Mouse (Mus musculus) forebrain, embryonic 11.5 days (tissue): ENCODE results near the gene Ube2t. TPM values are rescaled to one million over a fixed set of nuclear protein-coding genes. Genes with fewer than 3 reads are reported as not detected.

Experiments
- ATAC-seq: fragments of 200-750 bp; cut with Nextera tagmentation; replicated peaks from 2 replicates; pipeline ENCODE4 v1.8.0; 2017; ENCODE audit warnings: moderate TSS enrichment; ENCODE audit not compliant: low FRiP score
- DNase-seq: peaks from one replicate; pipeline ENCODE4 v3.0.0-alpha.2; 2017; ENCODE audit warnings: low spot score
- H3K27ac ChIP-seq: fragments of 300-500 bp; sonication (generic); 2 replicates; pipeline ENCODE4 v1.5.1; 2014; ENCODE audit warnings: low read depth, low read length
- H3K27me3 ChIP-seq: fragments of 300-500 bp; sonication (generic); 2 replicates; pipeline ENCODE4 v1.6.1; 2014; ENCODE audit warnings: mild to moderate bottlenecking, low read length, mixed read lengths; ENCODE audit not compliant: control insufficient read depth, insufficient read depth
- H3K36me3 ChIP-seq: fragments of 300-500 bp; sonication (generic); 2 replicates; pipeline ENCODE4 v1.6.1; 2014; ENCODE audit warnings: mild to moderate bottlenecking, low read length, moderate library complexity, mixed read lengths; ENCODE audit not compliant: control insufficient read depth, insufficient read depth
- H3K4me1 ChIP-seq: fragments of 300-500 bp; sonication (generic); replicated peaks from 2 replicates; pipeline ENCODE4 v1.6.1; 2014; ENCODE audit warnings: low read length, mixed read lengths; ENCODE audit not compliant: control insufficient read depth, insufficient read depth
- H3K4me2 ChIP-seq: fragments of 300-500 bp; sonication (generic); 2 replicates; pipeline ENCODE4 v1.6.1; 2014; ENCODE audit warnings: low read depth, mild to moderate bottlenecking, low read length, moderate library complexity, mixed read lengths; ENCODE audit not compliant: severe bottlenecking
- H3K4me3 ChIP-seq: fragments of 300-500 bp; sonication (generic); 2 replicates; pipeline ENCODE4 v1.5.1; 2014; ENCODE audit warnings: low read depth, low read length
- H3K9ac ChIP-seq: fragments of 300-500 bp; sonication (generic); 2 replicates; pipeline ENCODE4 v1.6.1; 2014; ENCODE audit warnings: low read length
- H3K9me3 ChIP-seq: fragments of 300-500 bp; sonication (generic); 2 replicates; pipeline ENCODE4 v1.6.1; 2016; ENCODE audit warnings: low read length, mixed read lengths; ENCODE audit not compliant: control insufficient read depth
- WGBS: fragments of 180-500 bp; shearing (Covaris S2); extraction: QIAGEN DNeasy Blood & Tissue Kit; methylation state at CpG from one replicate; pipeline ENCODE4 v1.1.7; 2014; 5-methylcytosine and 5-hydroxymethylcytosine counted together
- polyA plus RNA-seq: library from polyadenylated mRNA; unstranded; fragments of >200 nt; fragmentation: Nextera tagmentation; extraction: Ambion mirVana; gene quantifications from 2 replicates; pipeline ENCODE4 v1.2.1, GENCODE M21; 2014

The Ube2t gene
- polyA plus RNA-seq: 53.4 and 56.5 TPM in 2 replicates

- peak within 1 kb of the TSS; percentile 57 for H3K4me2 ChIP-seq
- 2% methylated on average over 50 of the region's 50 CpGs for WGBS
- H3K9me3 ChIP-seq: no peaks in the 10 kb centered on the region
- H3K27me3 ChIP-seq: no peaks in the 10 kb centered on the region
- H3K9ac ChIP-seq: peak within 1 kb of the TSS; percentile 63
- H3K4me3 ChIP-seq: peak within 1 kb of the TSS; percentile 53
- H3K4me1 ChIP-seq: no peaks in the 10 kb centered on the region; the same call in 1 of the 2 replicates
- H3K27ac ChIP-seq: no peak within 1 kb of the TSS
- ATAC-seq: peak; percentile 100
- peak; percentile 97 for DNase-seq
- 0 out of 2 replicates have a peak, but pooled peaks cover 2% of the 10 kb centered on the region for H3K36me3 ChIP-seq
These were observed at the start of gene Ube2t for GRCm38 (mm10) chr1:134962053-134962803. TSS of gene Ube2t (plus strand) at chr1:134962565.

GRCm38 (mm10) chr1:134913535-134913934, 48.8 kb upstream of the Ube2t start:
- no peak for DNase-seq
- no peak overlapping the region for H3K27ac ChIP-seq
- WGBS: 91% methylated on average over 4 of the region's 4 CpGs

GRCm38 (mm10) chr1:134915421-134915820, 46.9 kb upstream of the Ube2t start:
- H3K27me3 ChIP-seq: no peaks in the 10 kb centered on the region
- 88% methylated on average over 4 of the region's 4 CpGs for WGBS
- ATAC-seq: no peak

More at GRCm38 (mm10) chr1:134913535-134913934, 48.8 kb upstream of the Ube2t start:
- Histone ChIP-seq H3K9me3 (no peaks in the 10 kb centered on the region), H3K4me2 (no peak overlapping the region), H3K27me3 (no peaks in the 10 kb centered on the region), H3K36me3 (no peaks in the 10 kb centered on the region), H3K4me3 (no peak overlapping the region), H3K4me1 (no peaks in the 10 kb centered on the region), H3K9ac (no peak overlapping the region)
- ATAC-seq: no peak

GRCm38 (mm10) chr1:134919010-134919409, 43.4 kb upstream of the Ube2t start:
- no peaks in the 10 kb centered on the region for H3K9me3 ChIP-seq
- 90% methylated on average over 6 of the region's 6 CpGs for WGBS
- no peak overlapping the region for H3K4me2 ChIP-seq
- H3K27me3 ChIP-seq: no peaks in the 10 kb centered on the region
- ATAC-seq (no peak), DNase-seq (no peak)
- no peaks in the 10 kb centered on the region for H3K36me3 ChIP-seq
- H3K4me1 ChIP-seq: no peaks in the 10 kb centered on the region
- no peak overlapping the region for H3K9ac ChIP-seq
- H3K4me3 ChIP-seq: no peak overlapping the region
- no peak overlapping the region for H3K27ac ChIP-seq

More at GRCm38 (mm10) chr1:134915421-134915820, 46.9 kb upstream of the Ube2t start:
- H3K9me3 ChIP-seq: no peaks in the 10 kb centered on the region
- H3K27ac ChIP-seq: no peak overlapping the region
- H3K36me3 ChIP-seq: no peaks in the 10 kb centered on the region
- H3K4me2 ChIP-seq: no peak overlapping the region
- no peak overlapping the region for H3K9ac ChIP-seq
- no peak for DNase-seq
- no peaks in the 10 kb centered on the region for H3K4me1 ChIP-seq
- no peak overlapping the region for H3K4me3 ChIP-seq

- Histone ChIP-seq H3K36me3 (no peaks in the 10 kb centered on the region), H3K9ac (no peak overlapping the region), H3K4me1 (no peaks in the 10 kb centered on the region), H3K27ac (no peak overlapping the region), H3K4me2 (no peak overlapping the region), H3K4me3 (no peak overlapping the region), H3K27me3 (no peaks in the 10 kb centered on the region), H3K9me3 (no peaks in the 10 kb centered on the region)
- ATAC-seq: no peak
- 31% methylated on average over 7 of the region's 7 CpGs for WGBS
- no peak for DNase-seq
These were observed 29.9 kb upstream of the Ube2t start for GRCm38 (mm10) chr1:134932431-134932830.

- H3K4me3 ChIP-seq: no peak overlapping the region
- H3K27me3 ChIP-seq: no peaks in the 10 kb centered on the region
- H3K4me2 ChIP-seq: no peak overlapping the region
- 91% methylated on average over 6 of the region's 6 CpGs for WGBS
- DNase-seq: no peak
- H3K9ac ChIP-seq: no peak overlapping the region
- no peaks in the 10 kb centered on the region for H3K9me3 ChIP-seq
- no peaks in the 10 kb centered on the region for H3K36me3 ChIP-seq
- H3K27ac ChIP-seq: no peak overlapping the region
- ATAC-seq: no peak
- H3K4me1 ChIP-seq: no peaks in the 10 kb centered on the region
These were observed 26.0 kb upstream of the Ube2t start for GRCm38 (mm10) chr1:134936335-134936734.

- Histone ChIP-seq H3K9me3 (no peaks in the 10 kb centered on the region), H3K4me3 (no peak overlapping the region), H3K27me3 (no peaks in the 10 kb centered on the region), H3K4me2 (no peak overlapping the region), H3K4me1 (no peaks in the 10 kb centered on the region), H3K27ac (no peak overlapping the region), H3K9ac (no peak overlapping the region), H3K36me3 (no peaks in the 10 kb centered on the region)
- 93% methylated on average over 1 of the region's 1 CpGs for WGBS
- no peak for DNase-seq
- no peak for ATAC-seq
These were observed 24.1 kb upstream of the Ube2t start for GRCm38 (mm10) chr1:134938233-134938632.

- Histone ChIP-seq H3K27me3 (no peaks in the 10 kb centered on the region), H3K4me1 (no peaks in the 10 kb centered on the region), H3K9ac (no peak overlapping the region), H3K36me3 (no peaks in the 10 kb centered on the region), H3K4me3 (no peak overlapping the region), H3K4me2 (no peak overlapping the region), H3K27ac (no peak overlapping the region), H3K9me3 (no peaks in the 10 kb centered on the region)
- WGBS: 77% methylated on average over 4 of the region's 4 CpGs
- ATAC-seq (no peak), DNase-seq (no peak)
These were observed 21.5 kb upstream of the Ube2t start for GRCm38 (mm10) chr1:134940863-134941262.

- ATAC-seq: no peak
- no peak for DNase-seq
- no peaks in the 10 kb centered on the region for H3K9me3 ChIP-seq
- H3K4me1 ChIP-seq: no peaks in the 10 kb centered on the region
- H3K27me3 ChIP-seq: no peaks in the 10 kb centered on the region
- no peak overlapping the region for H3K4me3 ChIP-seq
- no peak overlapping the region for H3K27ac ChIP-seq
- H3K36me3 ChIP-seq: no peaks in the 10 kb centered on the region
- H3K9ac ChIP-seq: no peak overlapping the region
- no peak overlapping the region for H3K4me2 ChIP-seq
- WGBS: 93% methylated on average over 2 of the region's 2 CpGs
These were observed 19.5 kb upstream of the Ube2t start for GRCm38 (mm10) chr1:134942898-134943297.
